Mouse (Mus musculus) brain, embryonic 14.5 days (tissue): Measurements from ENCODE around the gene Pgam2. TPM values are rescaled to one million over a fixed set of nuclear protein-coding genes. Genes with fewer than 3 reads are reported as not detected.

Experiments
- DNase-seq: peaks from one replicate; pipeline ENCODE4 v3.0.0-alpha.2; 2011; ENCODE audit warnings: low read depth
- CTCF ChIP-seq: fragments of 200-500 bp; IDR thresholded peaks from 2 replicates; pipeline ENCODE4 v1.5.1; 2012; ENCODE audit warnings: inconsistent platforms, mild to moderate bottlenecking, moderate library complexity, borderline replicate concordance; ENCODE audit not compliant: insufficient read depth, insufficient read length; ENCODE audit errors: extremely low read depth
- POLR2A ChIP-seq: fragments of 200-500 bp; IDR thresholded peaks from 2 replicates; pipeline ENCODE4 v1.6.1; 2012; ENCODE audit warnings: mild to moderate bottlenecking, inconsistent platforms, borderline replicate concordance; ENCODE audit not compliant: poor library complexity, insufficient read depth, insufficient read length, severe bottlenecking; ENCODE audit errors: extremely low read depth
- polyA plus RNA-seq: library from polyadenylated mRNA; depleted of rRNA; stranded (reverse); fragments of >200 nt; gene quantifications from 2 replicates; pipeline ENCODE4 v1.2.3, GENCODE M21; 2012

Pgam2 gene
- polyA plus RNA-seq, 1 experiment, result 0.82 TPM

DNA sequence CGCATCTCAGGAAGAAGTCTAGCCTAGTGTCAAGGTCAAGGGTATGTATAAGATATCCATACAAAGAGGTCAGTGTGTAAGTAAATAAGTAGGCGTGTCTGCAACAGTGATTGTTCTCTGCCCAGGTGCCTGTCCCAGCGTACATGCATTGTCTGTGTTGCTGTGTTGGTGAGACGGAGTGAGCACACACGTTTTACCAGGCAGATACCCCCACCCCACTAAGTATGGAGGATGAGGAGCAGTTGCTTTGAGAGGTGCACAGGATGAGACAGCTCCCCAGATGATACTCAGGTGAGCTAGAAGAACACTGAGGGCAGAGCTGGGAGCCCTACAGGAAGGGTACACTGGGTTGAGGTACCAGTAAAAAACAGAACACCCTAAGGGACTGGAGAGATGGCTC lies 641 bp upstream of the Pgam2 start:
- no peak for TF ChIP-seq POLR2A
- TF ChIP-seq CTCF, result no peak
- no peak for DNase-seq

GRCm38 (mm10) chr11:5802457-5803217 lies 896 bp downstream of the Pgam2 start:
- TF ChIP-seq POLR2A (no peak), CTCF (no peak)
- no peak for DNase-seq

GRCm38 (mm10) chr11:5802005-5802404 lies 1.5 kb downstream of the Pgam2 start:
- TF ChIP-seq CTCF (no peak), POLR2A (no peak)
- DNase-seq, result no peak

- TF ChIP-seq POLR2A (no peak), CTCF (no peak)
- DNase-seq, result no peak
Measured at GRCm38 (mm10) chr11:5801511-5801910, 2.0 kb downstream of the Pgam2 start.

DNA sequence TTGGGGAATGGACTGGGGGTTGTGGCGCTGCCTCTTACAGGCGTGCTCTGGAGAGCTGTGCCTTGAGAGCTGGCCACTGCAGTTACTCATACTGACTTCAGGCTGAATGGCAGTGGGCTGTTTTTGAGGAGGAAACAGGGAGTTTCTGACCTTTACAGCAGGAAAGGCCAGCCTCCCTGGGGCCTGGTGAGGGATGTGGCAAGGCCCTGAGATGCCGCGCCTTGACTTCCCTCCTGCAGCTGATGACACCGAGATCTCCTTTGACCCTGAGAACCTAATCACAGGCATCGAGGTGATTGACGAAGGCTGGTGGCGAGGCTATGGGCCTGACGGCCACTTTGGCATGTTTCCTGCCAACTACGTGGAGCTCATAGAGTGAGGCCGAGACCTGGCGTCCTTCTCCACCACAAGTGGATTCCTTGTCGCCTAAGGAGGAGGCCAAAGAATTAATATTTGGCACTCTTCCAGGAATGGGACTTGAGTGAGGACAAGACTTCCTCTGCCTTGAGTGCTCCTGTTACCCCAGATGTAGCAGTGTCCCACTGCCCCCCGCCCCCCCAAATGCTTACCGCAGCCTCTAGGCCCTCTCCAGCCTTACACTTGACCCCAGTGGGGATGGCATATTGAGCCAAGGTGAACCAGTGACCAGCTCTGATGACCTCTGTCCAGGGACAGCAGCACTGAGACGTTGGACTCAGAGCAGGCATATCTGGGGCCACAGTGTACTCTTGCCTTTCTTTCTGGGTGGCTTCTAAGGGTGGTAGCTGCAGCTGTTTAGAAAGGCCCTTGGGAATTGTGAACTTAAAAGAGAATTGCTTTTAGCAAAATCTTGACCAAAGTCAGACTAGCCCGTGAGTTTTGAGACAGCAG lies 3.7 kb downstream of the Pgam2 start:
- no peak for DNase-seq
- TF ChIP-seq CTCF (no peak), POLR2A (no peak)

DNA sequence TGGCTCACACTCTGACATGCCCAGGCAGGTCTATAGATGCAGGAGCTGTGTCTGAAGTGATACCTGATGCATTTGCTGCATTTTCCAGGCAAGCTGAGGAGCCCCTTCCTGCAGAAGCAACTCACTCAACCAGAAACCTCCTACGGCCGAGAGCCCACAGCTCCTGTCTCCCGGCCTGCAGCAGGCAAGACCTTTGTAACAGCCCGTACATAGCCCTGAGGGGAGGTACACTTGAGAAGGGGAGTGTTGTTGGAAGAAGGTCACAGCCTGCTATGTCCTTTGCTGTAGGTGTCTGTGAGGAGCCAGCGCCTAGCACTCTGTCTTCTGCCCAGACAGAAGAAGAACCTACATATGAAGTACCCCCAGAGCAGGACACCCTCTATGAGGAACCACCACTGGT lies 5.6 kb downstream of the Pgam2 start:
- no peak for DNase-seq
- TF ChIP-seq POLR2A (no peak), CTCF (no peak)

DNA sequence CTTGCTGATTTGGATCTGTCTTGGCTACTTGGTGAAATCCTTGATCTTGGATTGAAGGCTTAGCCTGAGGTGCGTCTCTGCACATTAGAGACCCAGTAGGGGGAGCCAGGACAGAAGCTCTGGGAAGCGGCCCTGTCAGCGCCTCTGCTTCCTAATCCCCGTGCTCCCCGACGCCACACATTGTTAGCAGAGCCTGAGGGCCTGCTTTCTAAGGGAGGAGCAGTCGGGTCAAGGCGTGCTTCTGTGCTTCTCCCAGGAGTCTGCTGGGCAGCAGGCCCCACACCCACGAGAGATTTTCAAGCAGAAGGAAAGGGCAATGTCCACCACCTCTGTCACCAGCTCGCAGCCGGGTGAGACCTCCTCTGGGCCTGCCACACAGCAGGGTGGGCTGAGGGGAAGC lies 6.2 kb downstream of the Pgam2 start:
- DNase-seq, result no peak
- TF ChIP-seq POLR2A (no peak), CTCF (no peak)

DNA sequence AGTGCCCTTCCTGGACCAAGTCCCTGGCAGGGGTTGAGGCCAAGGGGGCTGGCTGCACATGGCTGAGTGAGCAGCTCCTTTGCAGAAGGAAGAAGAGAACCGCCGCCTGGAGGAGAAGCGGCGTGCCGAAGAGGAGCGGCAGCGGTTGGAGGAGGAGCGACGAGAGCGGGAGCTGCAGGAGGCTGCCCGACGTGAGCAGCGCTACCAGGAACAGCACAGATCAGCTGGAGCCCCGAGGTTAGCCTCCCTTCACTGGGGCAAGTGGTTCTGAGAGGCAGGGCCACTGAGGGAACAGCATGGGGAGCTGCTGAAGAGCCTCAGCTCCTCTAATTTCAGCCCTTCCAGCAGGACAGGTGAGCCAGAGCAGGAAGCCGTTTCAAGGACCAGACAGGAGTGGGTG lies 6.6 kb downstream of the Pgam2 start:
- no peak for TF ChIP-seq CTCF
- no peak for TF ChIP-seq POLR2A
- no peak for DNase-seq

GRCm38 (mm10) chr11:5795706-5796105 lies 7.8 kb downstream of the Pgam2 start:
- no peak for TF ChIP-seq CTCF
- no peak for TF ChIP-seq POLR2A
- DNase-seq, result peak; percentile 49

GRCm38 (mm10) chr11:5795290-5795689 lies 8.2 kb downstream of the Pgam2 start:
- TF ChIP-seq CTCF, result no peak
- DNase-seq, result no peak

DNA sequence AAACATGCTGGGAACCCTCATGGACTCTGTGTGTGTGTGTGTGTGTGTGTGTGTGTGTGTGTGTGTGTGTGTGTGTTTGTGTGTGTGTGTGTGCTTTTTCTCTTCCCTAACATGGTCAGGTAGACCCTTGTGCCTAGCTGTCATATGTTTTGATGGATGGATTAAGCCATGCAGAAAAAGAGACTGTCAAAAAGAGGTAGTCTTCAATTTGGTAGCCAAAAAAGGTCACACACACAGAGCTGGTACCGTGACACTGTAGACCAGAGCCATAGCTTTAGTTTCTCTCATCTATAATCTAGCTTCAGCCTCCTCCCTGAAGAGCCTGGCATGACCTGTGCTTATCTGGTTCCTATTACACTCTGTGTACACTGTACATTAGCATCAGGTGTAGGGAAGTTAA lies 13.1 kb downstream of the Pgam2 start:
- DNase-seq, result no peak
- no peak for TF ChIP-seq CTCF
- no peak for TF ChIP-seq POLR2A

- DNase-seq, result no peak
- TF ChIP-seq POLR2A (no peak), CTCF (no peak)
Measured at GRCm38 (mm10) chr11:5789754-5790333, 13.7 kb downstream of the Pgam2 start.

DNA sequence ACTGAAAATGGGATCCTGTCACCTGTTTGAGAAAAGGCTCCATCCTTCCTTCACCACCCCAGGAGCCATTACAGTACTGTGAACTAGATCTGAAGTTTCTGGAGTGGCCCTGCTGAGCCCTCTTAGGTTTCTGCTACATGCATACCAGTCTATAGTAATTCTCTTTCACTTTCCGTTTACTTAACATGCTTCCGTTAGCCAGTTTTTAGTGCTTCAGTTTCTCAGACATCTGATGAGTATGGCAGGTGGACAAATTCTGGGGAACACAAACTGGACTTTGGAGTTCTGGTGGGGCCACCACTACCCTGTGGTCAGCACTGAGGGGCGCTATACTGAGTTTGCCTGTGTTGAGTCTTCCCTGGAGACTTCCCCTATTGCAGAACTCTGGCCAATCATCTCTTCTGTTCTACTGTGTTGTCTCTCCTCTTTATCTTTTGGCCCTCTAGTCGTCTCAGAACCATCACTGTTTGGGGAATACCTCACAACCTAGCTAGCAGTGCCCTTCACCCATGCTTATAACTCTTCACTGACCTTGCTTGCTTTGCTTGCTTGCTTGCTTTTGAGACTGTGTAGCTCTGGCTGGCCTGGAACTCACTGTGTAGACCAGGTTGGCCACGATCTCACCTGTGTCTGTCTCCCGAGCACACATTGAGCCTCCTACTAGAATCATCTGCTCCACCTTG lies 14.3 kb downstream of the Pgam2 start:
- TF ChIP-seq CTCF (no peak), POLR2A (no peak)
- no peak for DNase-seq
